Mouse (Mus musculus) lung, embryonic 16.5 days (tissue): ENCODE results near the gene Entpd5. TPM values are rescaled to one million over a fixed set of nuclear protein-coding genes. Genes with fewer than 3 reads are reported as not detected.

Experiments used
- polyA plus RNA-seq: library from polyadenylated mRNA; unstranded; fragments of >200 nt; fragmentation: Nextera tagmentation; extraction: Ambion mirVana; gene quantifications from 2 replicates; pipeline ENCODE4 v1.2.1, GENCODE M21; 2015

Entpd5 gene
- polyA plus RNA-seq, 1 experiment from 2014 or later: 19.1 TPM

Other genes starting within 250 kb of the Entpd5 start
- gene Elmsan1, start 190.1 kb downstream of the Entpd5 start, polyA plus RNA-seq: 11.1 and 12.1 TPM in 2 replicates
- gene Ptgr2, start 123.8 kb downstream of the Entpd5 start, polyA plus RNA-seq: 29.1 and 31.3 TPM in 2 replicates
- gene Zfp410, start 92.2 kb downstream of the Entpd5 start, polyA plus RNA-seq: 75.8 and 93.8 TPM in 2 replicates
- 43.7 and 48.5 TPM in 2 replicates for gene Coq6, start 47.4 kb downstream of the Entpd5 start, polyA plus RNA-seq
- gene Fam161b, start 47.2 kb downstream of the Entpd5 start, polyA plus RNA-seq: 5.2 and 5.6 TPM in 2 replicates
- 3.5 TPM in 2 replicates for gene Bbof1, start within 50 bp of the Entpd5 start, polyA plus RNA-seq
- gene Rnf113a2, start 8.2 kb upstream of the Entpd5 start, polyA plus RNA-seq: 22.8 and 25.1 TPM in 2 replicates
- 54.4 and 56.9 TPM in 2 replicates for gene Aldh6a1, start 42.0 kb upstream of the Entpd5 start, polyA plus RNA-seq
- gene Lin52, start 42.4 kb upstream of the Entpd5 start, polyA plus RNA-seq: 21.7 and 23.5 TPM in 2 replicates
- not detected in 2 replicates for gene Vsx2, start 160.7 kb upstream of the Entpd5 start, polyA plus RNA-seq
- gene Abcd4, start 208.4 kb upstream of the Entpd5 start, polyA plus RNA-seq: 14.5 and 14.8 TPM in 2 replicates
- gene Vrtn, start 232.0 kb upstream of the Entpd5 start, polyA plus RNA-seq: not detected in 2 replicates